Mouse (Mus musculus) heart, postnatal 14 days (tissue): ENCODE results near the gene Celf2. TPM values are rescaled to one million over a fixed set of nuclear protein-coding genes. Genes with fewer than 3 reads are reported as not detected.
A peak's percentile ranks its signal among the peaks of the same experiment; 100 is the strongest.

ENCODE experiments used
- DNase-seq, 2 experiments: peaks; one replicate each; pipeline ENCODE4 v3.0.0; 2021 to 2022
- intact Hi-C: fragments of 180-260 bp; cut with DNase I; formaldehyde crosslinking; loops from one replicate; pipeline ENCODE4 v1.15.1; 2025
- total RNA-seq, 2 experiments: library from RNA; stranded (reverse); gene quantifications; 2 replicates each; pipeline ENCODE4 v1.2.3; 2021

Celf2 gene
- total RNA-seq, 2 experiments from 2014 or later, result 65.4 to 69.9 TPM

DNA sequence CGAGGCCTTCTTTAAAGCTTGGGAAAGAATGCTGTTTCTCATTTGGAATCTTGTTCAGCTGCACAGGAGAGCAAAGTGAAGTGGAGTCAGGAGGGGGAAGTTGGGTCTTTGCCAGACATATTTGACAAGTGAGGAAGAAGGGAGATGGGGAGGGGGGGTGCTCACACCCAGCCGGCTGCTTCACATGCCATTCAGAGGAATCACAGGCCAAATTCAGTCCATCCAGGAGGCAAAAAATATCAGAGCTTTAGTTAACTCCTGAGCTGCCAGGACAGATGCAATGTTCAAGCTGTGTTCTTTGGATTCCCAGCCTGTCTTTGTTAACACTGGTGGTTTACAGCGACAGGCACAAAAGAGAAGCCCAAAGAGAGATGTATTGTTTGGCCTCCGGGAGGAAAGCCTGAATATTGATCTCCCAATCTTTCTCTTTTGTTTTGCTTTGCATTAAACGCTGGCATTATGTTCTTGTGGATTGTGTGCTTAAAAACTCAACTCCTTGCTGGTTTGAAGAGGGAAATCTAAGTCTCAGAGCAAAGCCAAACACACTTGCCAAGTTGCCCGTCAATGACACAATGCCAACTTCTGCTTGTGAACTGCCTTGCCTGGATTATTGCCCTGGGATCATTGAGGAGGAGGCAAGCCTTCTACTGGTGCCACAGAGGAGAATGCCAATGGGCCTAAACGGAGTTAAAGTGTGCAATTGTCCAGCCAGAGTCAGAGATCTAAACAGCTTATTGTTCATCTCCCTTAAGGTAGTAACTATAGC is 420.1 kb downstream of the Celf2 start:
- intact Hi-C loops, result no loop called here
- peak; percentile 49 to 73 for DNase-seq

DNA sequence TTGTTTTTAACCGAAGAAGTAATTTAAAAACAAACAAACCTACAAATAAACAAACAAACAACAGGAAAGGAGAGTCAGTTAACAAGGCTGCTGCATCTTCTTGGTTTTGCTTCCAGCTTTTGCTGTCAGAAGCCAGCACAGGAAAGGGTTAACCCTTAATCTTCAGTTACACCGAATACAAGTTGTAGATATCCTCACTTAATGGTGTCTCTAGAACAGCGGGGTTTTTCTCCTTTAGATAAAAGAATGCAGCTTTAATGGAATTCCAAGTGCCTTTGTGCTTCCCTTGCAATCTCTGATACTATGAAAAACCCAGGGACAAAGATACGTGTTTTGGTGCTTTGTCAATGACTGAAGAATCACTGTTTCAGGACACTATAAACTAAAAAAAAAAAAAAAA is 420.8 kb downstream of the Celf2 start:
- intact Hi-C loops, result no loop called here
- no peak for DNase-seq

DNA sequence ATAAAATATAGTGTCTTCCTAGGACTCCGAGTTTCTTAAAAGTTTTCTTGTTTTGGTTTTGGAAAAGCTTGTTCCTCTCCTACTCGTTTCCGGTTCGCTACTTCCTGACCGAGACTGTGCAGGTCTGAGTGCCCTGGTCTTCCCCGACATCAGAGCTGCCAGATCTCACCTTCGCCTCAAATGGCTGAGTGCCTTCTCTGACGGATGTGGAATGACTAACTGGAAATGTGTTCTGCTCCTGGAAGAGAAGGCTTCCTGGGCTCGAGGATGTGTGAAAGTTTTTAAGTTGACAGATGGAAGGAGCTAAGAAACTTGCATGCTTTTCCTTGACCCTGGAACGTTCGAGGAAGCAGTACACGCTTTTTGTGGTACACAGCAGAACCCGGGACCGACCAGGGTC is 421.9 kb downstream of the Celf2 start:
- intact Hi-C loops, result no loop called here
- DNase-seq, result peak in 1 of 2 experiments; percentile 52

DNA sequence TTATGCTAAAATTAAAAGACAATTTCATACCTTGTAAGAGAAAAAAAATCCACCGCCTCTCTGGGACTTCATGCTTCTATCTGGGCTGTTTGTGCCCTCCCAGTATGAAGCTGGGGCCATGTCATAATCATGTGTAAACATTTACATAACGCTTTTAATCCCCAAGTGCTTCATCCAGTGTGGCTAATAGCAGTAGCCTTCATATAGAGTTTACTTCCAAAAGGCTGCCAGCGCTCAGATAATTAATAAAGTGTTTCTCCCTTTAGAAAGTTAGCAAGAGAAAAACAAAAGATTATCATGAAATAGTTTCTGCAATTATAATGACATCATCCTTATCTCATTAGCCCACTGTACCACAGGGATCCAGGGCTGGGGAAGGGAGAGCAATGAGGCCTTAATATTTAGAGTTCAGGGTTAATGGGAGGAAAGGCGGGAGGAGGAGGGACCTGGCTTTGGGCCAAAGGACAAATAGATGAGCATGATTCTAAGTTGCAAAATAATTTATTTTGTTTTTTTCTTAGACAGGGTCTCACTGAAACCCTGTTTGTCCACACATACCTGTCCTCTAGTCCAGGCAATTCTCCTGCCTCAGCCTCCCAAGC is 425.8 kb downstream of the Celf2 start:
- DNase-seq, result no peak
- intact Hi-C loops, result loop anchor here (5.0 kb wide), 1 partner anchor 211 kb away; no protein-coding TSS in a partner anchor

DNA sequence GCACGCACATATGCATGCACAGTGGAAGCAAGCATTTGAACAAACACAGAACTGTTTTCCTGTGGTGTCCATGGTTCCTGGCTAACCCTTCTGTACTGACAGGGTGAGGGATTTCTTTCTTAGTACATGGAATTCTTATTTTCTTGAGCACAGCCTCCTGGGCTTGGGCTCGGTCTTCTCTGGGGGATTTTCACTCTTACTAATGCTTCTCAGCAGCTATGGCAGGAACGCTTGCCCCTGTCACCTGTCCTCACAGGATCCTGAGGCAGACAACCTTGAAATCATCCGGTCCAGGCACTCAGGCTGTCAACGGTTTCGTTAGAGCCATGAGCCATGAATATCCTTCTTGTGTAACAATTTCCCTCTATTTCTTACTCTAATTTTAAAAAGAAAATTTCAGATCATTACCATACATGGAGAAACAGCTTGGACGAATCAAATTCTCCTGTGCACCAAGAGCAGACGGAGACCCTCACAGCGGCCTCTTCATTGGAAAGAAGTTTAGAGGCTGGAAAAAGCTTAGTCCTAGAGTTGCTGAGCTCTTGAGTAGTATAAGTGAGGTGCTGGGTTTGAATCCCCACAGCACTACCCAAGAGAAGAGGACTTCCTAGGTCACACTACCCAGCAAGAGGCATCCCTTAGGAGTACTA is 426.9 kb downstream of the Celf2 start:
- intact Hi-C loops, result loop anchor here (5.0 kb wide), 1 partner anchor 210 kb away; no protein-coding TSS in a partner anchor
- no peak for DNase-seq

DNA sequence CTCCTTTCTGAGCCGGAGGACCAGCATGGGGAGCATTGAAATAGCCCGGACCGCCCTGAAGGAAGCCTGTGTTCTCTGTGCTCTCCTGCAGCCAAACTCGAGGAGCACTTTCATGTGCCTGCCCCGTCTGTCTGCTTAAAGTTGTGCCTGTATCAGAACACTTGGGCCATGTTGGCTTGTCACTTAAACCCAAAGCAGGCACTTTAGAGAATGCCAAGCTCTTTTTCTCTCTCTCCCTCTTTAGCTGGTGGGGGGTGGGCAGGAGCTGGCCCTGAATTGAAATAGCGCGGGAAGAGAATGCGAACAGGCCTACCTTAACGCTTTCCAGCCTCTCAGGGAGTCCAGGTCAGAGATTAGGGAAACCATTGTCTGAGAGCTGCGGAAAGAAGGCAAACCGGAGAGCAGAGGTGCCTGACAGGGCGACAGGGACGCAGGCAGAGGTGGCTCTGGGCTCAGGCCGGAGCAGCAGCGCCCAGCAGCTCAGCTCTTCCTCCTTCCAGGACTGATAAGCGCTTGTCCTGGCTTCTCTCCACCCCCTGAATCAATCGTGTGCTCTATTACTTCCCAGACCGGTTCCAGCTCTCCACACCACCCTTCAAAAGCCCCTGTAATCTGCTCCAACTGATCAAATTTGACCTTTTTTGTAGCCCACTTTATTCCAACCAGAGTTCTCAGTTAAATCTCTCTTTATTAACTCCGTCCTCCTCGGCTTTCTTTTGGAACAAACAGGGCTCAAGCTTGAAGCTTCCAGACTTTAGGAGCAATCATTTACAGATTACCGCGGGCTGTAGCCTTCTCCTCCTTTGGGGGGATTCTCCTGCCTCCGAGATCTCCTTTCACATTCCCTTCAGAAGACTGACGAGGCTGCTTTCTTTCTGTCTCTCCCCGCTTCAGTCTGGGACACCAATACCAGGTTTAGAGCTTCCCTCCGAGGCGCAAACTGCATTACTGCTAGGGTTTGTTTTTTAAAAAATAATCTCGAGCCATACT is 428.3 kb downstream of the Celf2 start:
- intact Hi-C loops, result loop anchor here (5.0 kb wide), 1 partner anchor 209 kb away; no protein-coding TSS in a partner anchor
- peak; percentile 65 to 66 for DNase-seq

DNA sequence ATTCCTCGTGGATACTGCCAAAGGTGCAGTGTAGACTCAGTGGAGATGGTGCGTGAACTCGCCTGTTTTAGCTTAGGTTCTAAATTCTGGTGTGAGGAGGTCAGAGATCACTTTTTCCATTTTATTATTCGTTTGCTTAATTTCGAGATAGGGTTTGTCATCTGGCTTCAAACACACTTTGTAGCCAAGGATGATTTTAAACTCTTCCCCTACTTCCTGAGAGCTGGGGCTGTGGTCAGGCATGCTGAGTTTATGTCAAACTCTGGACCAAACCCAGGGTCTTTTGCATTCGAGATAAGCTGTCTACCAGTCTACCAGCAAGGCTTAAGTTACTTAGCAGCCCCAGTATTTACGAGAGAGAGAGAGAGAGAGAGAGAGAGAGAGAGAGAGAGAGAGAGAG is 429.3 kb downstream of the Celf2 start:
- no peak for DNase-seq
- intact Hi-C loops, result loop anchor here (5.0 kb wide), 1 partner anchor 208 kb away; no protein-coding TSS in a partner anchor

DNA sequence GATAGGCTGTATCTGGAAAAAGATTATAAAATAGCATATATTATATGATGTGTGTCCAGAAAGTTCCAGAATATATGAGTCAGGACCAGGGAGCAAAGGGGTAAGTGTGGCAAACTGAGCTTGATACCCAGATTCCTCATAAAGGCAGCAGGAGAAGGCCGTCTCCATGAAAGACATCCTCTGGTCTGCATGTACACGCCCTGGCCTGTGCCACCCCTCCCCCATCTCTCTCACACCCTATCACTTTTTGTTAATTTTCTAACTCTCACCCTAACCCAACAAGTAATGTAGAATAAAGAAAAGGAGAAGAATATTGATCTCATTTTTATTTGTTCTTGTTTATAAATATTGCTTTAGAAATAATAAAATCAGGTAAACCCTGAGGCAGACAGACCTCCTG is 430.0 kb downstream of the Celf2 start:
- no peak for DNase-seq
- intact Hi-C loops, result no loop called here

DNA sequence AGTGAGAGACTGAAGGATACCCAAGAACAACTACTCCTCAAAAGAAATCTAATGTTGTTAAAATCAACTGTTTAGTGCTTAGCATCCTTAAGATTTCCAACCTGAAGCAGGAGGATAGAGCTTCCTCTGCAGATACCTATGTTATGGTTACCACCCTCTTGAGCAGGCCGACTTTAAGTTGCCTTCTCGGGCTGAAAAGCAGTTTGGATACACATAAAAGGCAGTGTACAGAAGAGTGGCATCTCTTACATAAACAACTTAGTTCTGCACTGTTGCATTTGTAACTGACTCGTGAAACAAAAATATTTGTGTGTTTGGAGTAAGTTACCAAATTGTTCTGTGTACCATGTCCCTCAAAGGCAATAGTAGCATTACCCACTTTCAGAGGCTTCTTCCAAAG is 435.6 kb downstream of the Celf2 start:
- intact Hi-C loops, result no loop called here

DNA sequence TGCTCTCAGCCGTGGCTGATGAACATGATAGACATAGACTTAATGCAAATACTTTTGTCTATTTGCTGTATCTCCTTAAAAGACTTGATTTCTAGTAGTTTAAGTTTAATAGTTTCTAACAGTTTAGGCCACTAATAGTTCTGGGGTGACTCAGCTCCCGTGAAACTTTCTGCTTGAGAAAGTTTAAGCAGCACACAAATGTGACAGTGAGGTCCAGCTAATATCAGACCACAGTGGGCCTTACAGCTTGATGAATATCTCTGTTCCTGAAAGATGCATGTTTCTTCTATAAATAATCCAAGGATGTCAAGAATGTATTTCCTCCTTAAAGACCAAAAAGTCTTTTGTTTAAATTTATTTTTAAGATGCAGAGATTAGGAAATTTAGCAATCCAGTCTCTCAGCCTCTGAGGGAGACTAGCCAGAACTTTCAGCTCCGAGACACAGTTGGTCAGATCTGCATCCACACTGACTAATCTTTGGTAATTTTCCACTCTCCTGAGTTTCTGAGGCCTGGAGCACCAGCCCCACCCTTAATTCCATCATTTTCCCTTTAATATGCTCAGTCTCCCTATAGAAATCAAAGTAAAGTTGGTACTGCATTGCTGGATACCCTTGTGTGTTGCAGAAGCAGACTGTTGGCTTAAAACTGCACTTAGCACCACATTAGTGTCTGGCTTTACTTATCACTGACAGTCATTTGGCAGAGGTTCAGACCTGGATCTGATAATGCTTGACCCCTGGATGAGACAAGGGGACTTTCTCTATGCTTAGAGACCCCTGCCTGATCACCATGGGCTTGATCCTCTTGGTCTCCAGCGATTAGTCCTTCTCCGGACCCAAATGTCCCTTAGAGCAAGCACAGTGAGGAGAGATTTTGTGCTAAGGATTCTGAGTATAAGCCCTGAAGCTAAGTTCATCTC is 436.8 kb downstream of the Celf2 start:
- intact Hi-C loops, result no loop called here
- DNase-seq, result no peak

More for the DNA sequence above, 435.6 kb downstream of the Celf2 start:
- no peak for DNase-seq

DNA sequence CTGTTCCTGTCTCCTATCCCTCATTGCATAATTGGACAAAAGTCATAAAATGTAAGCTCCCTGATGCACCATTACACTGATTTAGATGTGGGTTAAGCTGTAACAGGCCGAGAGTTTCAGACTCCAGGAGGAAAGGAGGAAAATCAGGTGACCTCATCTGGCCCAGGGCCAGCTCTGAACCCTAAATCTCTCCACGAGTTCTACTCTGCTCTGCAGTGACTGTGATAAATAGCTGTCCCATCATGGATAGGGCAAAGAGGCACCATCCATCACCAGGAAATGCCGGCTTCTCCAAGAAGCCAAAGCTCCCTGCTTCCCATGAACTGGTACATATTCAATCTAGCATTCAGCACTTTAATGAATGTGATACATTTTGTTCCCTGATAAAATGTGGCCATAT is 439.9 kb downstream of the Celf2 start:
- DNase-seq, result no peak

DNA sequence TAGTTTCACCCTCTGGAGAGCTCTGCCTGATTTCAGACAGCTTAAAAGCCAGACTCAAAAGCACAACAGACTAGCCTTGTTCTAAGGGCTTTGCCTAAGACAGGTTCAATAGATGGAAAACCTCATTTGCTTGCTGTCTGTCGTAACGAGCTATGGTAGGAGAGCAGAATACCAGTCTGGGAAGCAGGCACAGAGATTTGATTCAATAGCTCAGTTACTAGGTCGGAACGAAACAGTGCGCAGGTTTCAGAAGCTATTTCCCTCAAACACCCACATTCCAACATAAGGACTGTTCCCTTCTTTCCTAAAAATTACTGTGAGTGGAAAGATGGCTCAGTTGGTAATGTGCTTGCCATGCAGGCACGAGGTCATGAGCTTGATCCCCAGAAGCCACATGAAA is 441.1 kb downstream of the Celf2 start:
- DNase-seq, result no peak
- intact Hi-C loops, result no loop called here

More for the DNA sequence above, 439.9 kb downstream of the Celf2 start:
- intact Hi-C loops, result no loop called here

DNA sequence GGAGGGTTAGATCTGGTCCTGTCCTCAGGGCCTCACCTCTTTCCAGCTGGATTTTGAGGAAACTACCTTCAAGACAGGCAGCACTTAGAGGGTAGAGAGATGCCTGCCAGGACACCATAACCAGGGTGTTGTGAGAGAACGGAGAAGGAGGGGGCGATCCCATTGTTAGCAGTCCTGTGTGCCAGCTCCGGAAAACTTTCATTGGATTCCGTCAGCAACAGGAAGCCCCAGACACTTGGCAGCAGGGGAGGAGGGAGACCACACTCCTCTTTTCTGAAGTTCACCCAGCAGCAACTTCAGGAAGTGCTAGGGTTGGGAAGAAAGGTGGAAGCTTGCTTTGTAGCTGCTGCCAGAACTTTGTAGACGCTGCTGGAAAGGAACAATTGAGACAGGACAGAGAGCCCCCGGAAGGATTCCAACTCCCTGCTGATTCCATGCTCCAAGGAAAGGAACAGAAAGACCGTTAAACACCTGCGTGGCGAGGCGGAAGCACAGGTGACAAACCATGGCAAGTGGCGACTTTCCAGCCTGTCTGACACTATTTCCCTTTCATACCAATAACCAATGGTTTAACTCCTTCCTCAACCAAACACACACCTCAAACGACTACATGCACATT is 445.7 kb downstream of the Celf2 start:
- intact Hi-C loops, result no loop called here
- no peak for DNase-seq

DNA sequence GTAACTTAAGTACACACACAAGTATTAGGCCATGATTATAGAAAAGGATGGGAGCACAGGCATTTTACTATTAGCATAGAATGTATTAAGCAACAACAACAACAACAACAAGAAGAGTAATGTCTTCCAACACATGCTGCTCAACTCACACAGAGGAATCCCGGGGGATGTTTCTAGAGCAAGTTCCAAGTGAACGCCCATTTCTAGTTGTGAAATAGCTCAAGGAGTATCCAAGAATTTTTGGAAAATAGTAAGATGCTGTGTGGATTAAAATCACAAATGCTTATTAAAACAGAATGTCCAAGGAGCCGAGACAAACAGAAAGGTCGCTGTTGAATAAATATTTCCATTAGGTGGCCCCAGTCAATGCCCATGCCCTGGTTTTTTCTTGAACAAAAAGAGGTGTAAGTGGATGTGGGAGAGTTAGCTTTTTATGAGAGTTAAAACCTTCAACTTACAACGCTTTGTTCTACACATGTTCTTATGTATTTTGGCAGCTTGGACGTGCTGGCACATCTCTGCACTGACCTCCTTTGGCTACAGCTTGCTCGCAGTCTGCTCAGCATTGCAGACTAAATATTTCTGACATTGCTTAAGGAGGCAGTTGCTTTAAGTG is 448.8 kb downstream of the Celf2 start:
- intact Hi-C loops, result no loop called here
- peak; percentile 35 to 38 for DNase-seq

DNA sequence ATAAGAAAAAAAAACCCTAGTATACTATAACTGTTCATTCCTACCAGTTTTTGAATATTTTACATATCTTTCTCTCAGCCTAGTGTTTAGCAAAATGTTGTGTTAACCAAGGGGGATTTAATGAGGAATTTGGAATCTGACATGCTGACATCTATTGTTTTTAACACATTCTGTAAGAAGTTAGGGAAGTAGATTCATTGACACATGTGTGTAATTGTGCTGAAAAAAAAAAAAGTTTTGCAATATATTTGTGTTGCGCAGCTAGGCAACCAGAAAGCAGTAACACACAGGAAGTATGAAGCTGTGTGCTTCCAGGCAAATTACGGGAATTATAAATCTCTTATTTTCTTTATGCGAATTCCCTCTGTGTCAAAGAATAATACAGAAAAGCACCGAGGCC is 453.0 kb downstream of the Celf2 start:
- DNase-seq, result no peak
- intact Hi-C loops, result no loop called here

DNA sequence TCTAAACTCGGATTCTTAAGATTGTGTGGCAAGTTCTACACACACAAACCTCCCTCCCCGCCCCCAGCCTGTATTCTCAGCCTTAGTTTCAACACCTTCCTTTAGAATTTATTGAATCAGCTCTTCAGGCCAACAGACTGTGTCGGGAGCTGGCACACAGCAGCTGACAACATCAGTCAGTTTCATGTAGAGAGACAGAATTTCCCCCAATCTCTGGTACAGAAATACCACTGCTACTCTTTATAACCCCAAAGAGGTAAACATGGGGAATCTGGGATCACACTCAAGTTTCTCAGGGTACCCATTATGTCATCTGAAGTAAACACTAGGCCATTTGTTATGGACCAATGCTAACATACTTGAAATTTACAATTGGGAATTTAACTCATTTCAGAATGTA is 453.4 kb downstream of the Celf2 start:
- intact Hi-C loops, result no loop called here

DNA sequence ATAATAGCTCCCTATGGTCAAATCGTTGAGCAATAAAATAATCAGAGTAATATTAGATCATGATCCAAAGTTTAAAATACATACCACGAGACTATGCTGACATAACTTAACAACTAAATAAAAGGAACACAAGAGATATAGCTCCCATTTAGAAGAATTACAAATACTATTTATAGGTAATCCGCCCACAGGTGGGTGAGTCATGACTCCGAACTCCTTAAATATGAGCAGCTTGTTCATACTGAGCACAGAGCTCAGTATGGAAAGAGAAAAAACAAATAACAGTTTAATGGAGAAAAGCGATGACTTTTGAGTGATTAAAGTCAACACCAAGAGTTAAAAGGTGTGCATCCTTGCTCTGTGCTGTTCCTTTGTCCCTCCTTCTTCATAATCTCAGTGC is 458.3 kb downstream of the Celf2 start:
- intact Hi-C loops, result no loop called here
- DNase-seq, result no peak

More for the DNA sequence above, 453.4 kb downstream of the Celf2 start:
- DNase-seq, result no peak

DNA sequence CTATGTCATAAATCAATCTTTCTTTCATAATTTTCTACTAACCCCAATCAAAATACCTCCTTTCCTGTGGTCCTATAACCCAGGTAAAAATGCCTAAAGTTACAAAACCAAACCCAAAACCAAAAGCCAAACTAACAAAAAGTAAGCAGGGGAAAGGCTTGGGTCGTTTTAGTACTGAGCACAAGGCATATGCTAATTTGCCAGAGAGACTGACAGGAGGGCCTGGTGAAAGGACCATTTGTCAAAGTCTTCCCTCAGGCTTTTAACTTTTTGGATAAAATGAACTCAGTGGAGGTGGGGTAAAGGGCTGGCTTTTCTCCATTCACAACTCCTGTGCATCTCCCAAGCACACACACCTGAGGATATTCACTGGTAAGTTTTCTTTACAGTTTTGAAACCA is 463.2 kb downstream of the Celf2 start:
- intact Hi-C loops, result no loop called here
- DNase-seq, result no peak
